Mouse (Mus musculus) testis, adult 2 months (tissue): Measurements from ENCODE around the gene Usp48.

ENCODE experiments used
- CTCF ChIP-seq: fragments of 200-500 bp; IDR thresholded peaks from 2 replicates; pipeline ENCODE4 v1.5.1; 2012; ENCODE audit warnings: low read depth, mild to moderate bottlenecking, inconsistent platforms, low read length, moderate library complexity; ENCODE audit not compliant: control insufficient read depth, insufficient read depth, insufficient replicate concordance
- POLR2A ChIP-seq: fragments of 200-500 bp; IDR thresholded peaks from 2 replicates; pipeline ENCODE4 v1.6.1; 2012; ENCODE audit warnings: low read depth, mild to moderate bottlenecking, inconsistent platforms, low read length, moderate library complexity; ENCODE audit not compliant: control insufficient read depth

- TF ChIP-seq CTCF, result no peak
- no peak for TF ChIP-seq POLR2A
Measured at GRCm38 (mm10) chr4:137704561-137704960, 111.0 kb downstream of the Usp48 start.
